Mouse (Mus musculus): ENCODE measurements around the gene Fanca. TPM values are rescaled to one million over a fixed set of nuclear protein-coding genes. Genes with fewer than 3 reads are reported as not detected.
A peak's percentile ranks its signal among the peaks of the same experiment; 100 is the strongest.

Fanca gene
- polyA plus RNA-seq, 1 experiment from 2014 or later, result 16.0 TPM

DNA sequence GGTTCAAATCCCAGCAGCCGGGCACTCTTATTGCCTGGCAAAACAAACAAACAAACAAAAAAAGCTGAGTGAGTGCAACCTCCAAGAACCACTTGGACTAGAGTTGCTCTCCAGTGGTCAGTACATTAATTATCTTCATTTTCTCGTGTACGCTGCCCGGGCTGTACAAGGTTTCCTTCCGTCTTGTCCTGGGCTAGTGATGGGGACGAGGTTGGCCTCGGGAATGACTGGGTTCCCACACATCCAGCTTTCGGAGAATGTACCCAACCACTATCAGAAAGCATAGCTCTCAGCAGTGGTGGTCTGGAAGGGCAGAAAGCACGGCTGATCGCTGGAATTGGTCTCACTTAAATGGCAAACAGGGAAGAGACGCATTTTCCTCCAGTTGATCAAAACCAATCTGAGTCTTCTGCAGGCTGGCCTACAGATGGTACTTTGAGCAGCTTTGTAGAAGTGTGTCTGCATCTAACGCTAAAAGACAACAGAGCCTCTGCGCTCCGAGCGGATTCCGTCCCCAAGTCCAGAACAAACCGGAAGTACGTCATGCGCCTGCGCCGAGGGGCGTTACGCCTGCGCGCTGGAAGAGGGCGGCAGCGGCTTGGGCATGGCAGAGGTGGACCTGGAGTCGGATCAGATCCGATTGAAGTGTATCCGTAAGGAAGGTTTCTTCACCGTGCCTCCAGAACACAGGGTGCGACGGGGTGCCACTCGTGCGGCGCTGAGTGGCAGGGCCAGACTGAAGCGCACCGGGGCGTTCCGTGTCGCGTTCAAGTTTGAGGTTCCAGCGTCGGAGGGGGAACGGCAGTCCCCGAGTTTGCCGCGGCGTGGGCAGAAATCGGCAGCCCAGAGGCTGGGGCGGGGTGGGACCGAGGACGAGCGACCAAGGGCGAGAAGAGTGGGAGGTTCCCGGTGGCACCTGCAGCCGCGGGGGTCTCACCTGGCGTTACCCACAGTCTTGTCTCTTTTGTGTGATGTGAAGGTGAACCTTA is 93.8 kb downstream of the Fanca start, which contains the start of gene Cdk10:
Gene Cdk10 (plus strand): TSS at position 565 of the 989 bp plus-strand sequence.
- Histone ChIP-seq H3K9ac (ENCODE audit: low read length) (peak within 1 kb of the TSS; percentile 97), H3K36me3 (ENCODE audit: control insufficient read depth, insufficient read depth) (no peaks in the 10 kb centered on the region; the same call in 1 of the 2 replicates), H3K27me3 (ENCODE audit: control insufficient read depth, insufficient read depth, low read length) (no peaks in the 10 kb centered on the region), H3K4me3 (ENCODE audit: low read length) (peak within 1 kb of the TSS; percentile 88), H3K4me2 (ENCODE audit: low read depth, low read length) (peak within 1 kb of the TSS; percentile 98), H3K27ac (ENCODE audit: low read length) (peak within 1 kb of the TSS; percentile 85), H3K4me1 (ENCODE audit: control insufficient read depth, insufficient read depth, low read length) (peaks cover 11% of the 10 kb centered on the region), H3K9me3 (replicated peaks; ENCODE audit: control insufficient read depth, low read length) (no peaks in the 10 kb centered on the region)
- WGBS, result 3% methylated on average over 59 of the region's 59 CpGs
- peak; percentile 86 for ATAC-seq (replicated peaks; ENCODE audit: extremely low read depth, insufficient read depth, low FRiP score)

DNA sequence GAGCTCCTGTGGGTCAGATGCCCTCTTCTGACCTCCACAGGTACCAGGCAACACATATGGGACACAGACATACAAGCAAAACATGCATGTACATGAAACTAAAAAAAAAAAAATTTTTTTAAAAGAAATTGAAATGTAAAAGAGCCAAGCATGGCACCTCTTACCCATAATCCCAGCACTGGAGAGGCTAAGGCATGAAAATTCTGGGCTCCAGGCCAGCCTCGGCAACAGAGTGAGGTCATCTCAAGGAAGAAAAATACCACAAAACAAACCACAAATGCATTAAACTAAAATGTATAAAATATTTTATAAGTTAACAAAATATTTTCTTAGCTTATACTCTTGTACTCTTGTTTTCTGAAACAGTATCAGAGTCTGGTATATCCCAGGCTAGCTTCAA is 97.5 kb downstream of the Fanca start:
- peaks cover 11% of the 10 kb centered on the region for H3K4me1 ChIP-seq (ENCODE audit: control insufficient read depth, insufficient read depth, low read length)
- no peaks in the 10 kb centered on the region for H3K36me3 ChIP-seq (ENCODE audit: control insufficient read depth, insufficient read depth)
- H3K4me3 ChIP-seq (ENCODE audit: low read length), result no peak overlapping the region
- no peak for ATAC-seq (replicated peaks; ENCODE audit: extremely low read depth, insufficient read depth, low FRiP score)
- H3K27me3 ChIP-seq (ENCODE audit: control insufficient read depth, insufficient read depth, low read length), result no peaks in the 10 kb centered on the region
- no peak overlapping the region for H3K9ac ChIP-seq (ENCODE audit: low read length)
- no peak overlapping the region for H3K27ac ChIP-seq (ENCODE audit: low read length)
- 48% methylated on average over 1 of the region's 1 CpGs for WGBS
- H3K9me3 ChIP-seq (replicated peaks; ENCODE audit: control insufficient read depth, low read length), result no peaks in the 10 kb centered on the region
- H3K4me2 ChIP-seq (ENCODE audit: low read depth, low read length), result no peak overlapping the region

Other genes with a start within 250 kb of the Fanca start
- gene Rpl13, start 216.2 kb downstream of the Fanca start, polyA plus RNA-seq (2015; fragmentation: Nextera tagmentation; extraction: Ambion mirVana), result 676 and 829 TPM in 2 replicates
- gene Cpne7, start 201.2 kb downstream of the Fanca start, polyA plus RNA-seq (2015; fragmentation: Nextera tagmentation; extraction: Ambion mirVana), result 0.20 and 0.35 TPM in 2 replicates
- gene Sult5a1, start 160.3 kb downstream of the Fanca start, polyA plus RNA-seq (2015; fragmentation: Nextera tagmentation; extraction: Ambion mirVana), result 4.4 and 5.8 TPM in 2 replicates
- gene Dpep1, start 132.3 kb downstream of the Fanca start, polyA plus RNA-seq (2015; fragmentation: Nextera tagmentation; extraction: Ambion mirVana), result 10.3 and 10.4 TPM in 2 replicates
- gene Chmp1a, start 105.8 kb downstream of the Fanca start, polyA plus RNA-seq (2015; fragmentation: Nextera tagmentation; extraction: Ambion mirVana), result 108 and 114 TPM in 2 replicates
- 4.5 and 5.0 TPM in 2 replicates for gene Spata33, start 105.7 kb downstream of the Fanca start, polyA plus RNA-seq (2015; fragmentation: Nextera tagmentation; extraction: Ambion mirVana)
- gene Cdk10, start 93.7 kb downstream of the Fanca start, polyA plus RNA-seq (2015; fragmentation: Nextera tagmentation; extraction: Ambion mirVana), result 19.1 and 19.5 TPM in 2 replicates
- 4.2 and 4.4 TPM in 2 replicates for gene Spata2l, start 82.3 kb downstream of the Fanca start, polyA plus RNA-seq (2015; fragmentation: Nextera tagmentation; extraction: Ambion mirVana)
- 16.6 and 18.3 TPM in 2 replicates for gene Zfp276, start 64.4 kb downstream of the Fanca start, polyA plus RNA-seq (2015; fragmentation: Nextera tagmentation; extraction: Ambion mirVana)
- gene Vps9d1, start 64.2 kb downstream of the Fanca start, polyA plus RNA-seq (2015; fragmentation: Nextera tagmentation; extraction: Ambion mirVana), result 20.3 and 20.8 TPM in 2 replicates
- 0.79 and 0.89 TPM in 2 replicates for gene Spire2, start 14.1 kb upstream of the Fanca start, polyA plus RNA-seq (2015; fragmentation: Nextera tagmentation; extraction: Ambion mirVana)
- 143 and 152 TPM in 2 replicates for gene Tcf25, start 55.2 kb upstream of the Fanca start, polyA plus RNA-seq (2015; fragmentation: Nextera tagmentation; extraction: Ambion mirVana)
- gene Mc1r, start 88.5 kb upstream of the Fanca start, polyA plus RNA-seq (2015; fragmentation: Nextera tagmentation; extraction: Ambion mirVana), result 0.04 and 0.13 TPM in 2 replicates
- gene Tubb3, start 92.8 kb upstream of the Fanca start, polyA plus RNA-seq (2015; fragmentation: Nextera tagmentation; extraction: Ambion mirVana), result 4.6 and 6.9 TPM in 2 replicates
- 31.3 and 31.8 TPM in 2 replicates for gene Def8, start 105.0 kb upstream of the Fanca start, polyA plus RNA-seq (2015; fragmentation: Nextera tagmentation; extraction: Ambion mirVana)
- gene Afg3l1, start 159.3 kb upstream of the Fanca start, polyA plus RNA-seq (2015; fragmentation: Nextera tagmentation; extraction: Ambion mirVana), result 44.3 and 44.6 TPM in 2 replicates
- gene Dbndd1, start 196.9 kb upstream of the Fanca start, polyA plus RNA-seq (2015; fragmentation: Nextera tagmentation; extraction: Ambion mirVana), result 0.68 and 0.94 TPM in 2 replicates
- 14.5 and 14.8 TPM in 2 replicates for gene Gas8, start 200.3 kb upstream of the Fanca start, polyA plus RNA-seq (2015; fragmentation: Nextera tagmentation; extraction: Ambion mirVana)